Mouse (Mus musculus) megakaryocyte-erythroid progenitor cell, adult 5-6 weeks (primary cell): Measurements from ENCODE around the gene Tceal8. TPM values are rescaled to one million over a fixed set of nuclear protein-coding genes. Genes with fewer than 3 reads are reported as not detected.

Experiments
- ATAC-seq: replicated peaks from 2 replicates; pipeline ENCODE4 v1.8.0; 2016; ENCODE audit warnings: mild to moderate bottlenecking, inconsistent platforms; ENCODE audit not compliant: severe bottlenecking, poor library complexity, low FRiP score, low TSS enrichment
- total RNA-seq, 2 experiments: library from RNA; stranded (forward) in 1 of 2; stranded (reverse) in 1 of 2; fragments of 200-1000, 215-1000 nt in 1 of 2; fragments of >200 nt in 1 of 2; fragmentation: Nextera tagmentation in 1 of 2; gene quantifications; 2 replicates each; pipeline ENCODE4 v1.2.3; 2014 to 2017

The Tceal8 gene
- total RNA-seq, 2 experiments from 2014 or later, result 37.6 to 75.5 TPM

- ATAC-seq, result peak; percentile 62
Measured at GRCm38 (mm10) chrX:136138827-136139639, 33.1 kb downstream of the Tceal8 start, which contains the start of gene Bex4. Gene Bex4, plus strand, starts transcription at chrX:136138996.

DNA sequence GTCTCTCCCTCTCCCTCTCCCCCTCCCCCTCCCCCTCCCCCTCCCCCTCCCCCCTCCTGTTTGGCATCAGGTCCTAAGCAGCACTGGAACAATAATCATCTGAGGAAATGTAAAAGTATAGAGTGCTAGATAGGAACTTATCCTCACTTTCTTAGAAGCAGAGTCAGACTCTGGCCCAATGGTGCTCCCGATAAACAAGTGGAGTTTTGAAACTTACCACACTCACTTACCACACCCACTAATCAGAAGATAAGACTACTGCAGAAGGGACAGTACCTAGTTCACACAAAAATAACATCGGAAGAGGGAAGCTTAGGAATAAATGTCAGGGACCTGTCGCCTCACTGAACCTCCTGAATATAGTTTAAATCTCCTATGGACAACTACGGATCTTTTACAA is 36.6 kb downstream of the Tceal8 start:
- ATAC-seq, result peak; percentile 97

DNA sequence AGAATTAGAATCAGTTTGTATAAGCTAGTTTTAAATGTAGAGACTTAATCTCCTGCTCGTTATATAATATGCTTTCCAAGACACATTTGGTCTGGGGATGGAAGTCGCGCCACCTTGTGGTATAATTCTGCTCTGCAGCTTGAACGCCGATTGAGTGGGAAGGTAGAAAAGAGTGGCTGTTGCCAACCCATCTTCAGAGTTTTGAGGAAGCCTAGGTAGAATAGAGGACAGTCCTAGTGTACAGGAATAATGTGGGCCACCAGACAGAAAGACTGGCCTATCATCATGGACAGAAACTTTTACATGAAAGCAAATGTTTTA is 44.4 kb downstream of the Tceal8 start:
- ATAC-seq, result peak; percentile 77

DNA sequence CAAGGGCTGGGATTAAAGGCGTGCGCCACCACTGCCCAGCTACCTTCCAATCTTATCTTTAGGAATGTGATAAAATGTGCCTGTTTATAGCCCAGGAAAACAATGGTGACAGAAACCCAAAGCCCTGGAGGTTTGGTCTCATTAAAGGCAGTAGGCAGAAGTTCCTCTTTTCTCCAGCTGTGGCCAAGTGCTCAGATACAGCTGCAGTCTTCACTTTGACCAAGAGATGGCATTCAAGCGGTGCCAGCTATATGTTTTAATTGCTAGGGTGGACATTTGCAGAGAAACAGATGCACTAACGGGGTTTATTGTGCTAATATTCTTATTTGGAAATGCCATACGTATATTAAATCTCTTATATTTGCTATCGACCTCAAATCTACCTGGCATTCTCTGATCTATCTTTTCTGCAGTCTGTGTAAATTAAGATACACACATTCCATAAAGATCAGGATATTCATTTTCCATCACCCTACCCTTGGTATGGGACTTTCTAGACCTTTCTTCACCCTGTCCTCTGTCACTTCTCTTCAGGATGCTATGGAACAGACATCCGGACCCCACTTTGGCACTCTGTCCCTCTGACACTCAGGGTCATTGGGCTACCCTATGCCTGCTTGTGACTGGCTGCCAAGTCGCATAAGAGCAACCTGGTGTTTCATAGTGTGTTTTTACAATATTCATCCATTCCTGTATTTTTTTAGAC is 45.0 kb downstream of the Tceal8 start:
- peak; percentile 98 for ATAC-seq

Other genes starting within 250 kb of the Tceal8 start
- gene Arxes2, start 178.5 kb downstream of the Tceal8 start, total RNA-seq (2014; fragmentation: Nextera tagmentation), result 1.4 and 2.2 TPM in 2 replicates
- gene Arxes2, start 178.5 kb downstream of the Tceal8 start, total RNA-seq (2017), result 5.0 TPM in 1 of 2 replicates, not detected in the other
- gene Arxes1, start 139.0 kb downstream of the Tceal8 start, total RNA-seq (2014; fragmentation: Nextera tagmentation), result not detected in 2 replicates
- gene Arxes1, start 139.0 kb downstream of the Tceal8 start, total RNA-seq (2017), result not detected in 2 replicates
- 0.72 TPM in 1 of 2 replicates, not detected in the other for gene Bex2, start 104.1 kb downstream of the Tceal8 start, total RNA-seq (2014; fragmentation: Nextera tagmentation)
- not detected in 2 replicates for gene Bex2, start 104.1 kb downstream of the Tceal8 start, total RNA-seq (2017)
- gene Nxf3, start 87.1 kb downstream of the Tceal8 start, total RNA-seq (2014; fragmentation: Nextera tagmentation), result 0.54 TPM in 1 of 2 replicates, not detected in the other
- not detected in 2 replicates for gene Nxf3, start 87.1 kb downstream of the Tceal8 start, total RNA-seq (2017)
- 116 and 122 TPM in 2 replicates for gene Bex4, start 33.3 kb downstream of the Tceal8 start, total RNA-seq (2014; fragmentation: Nextera tagmentation)
- 78.6 and 91.4 TPM in 2 replicates for gene Bex4, start 33.3 kb downstream of the Tceal8 start, total RNA-seq (2017)
- gene Tceal5, start 31.5 kb upstream of the Tceal8 start, total RNA-seq (2014; fragmentation: Nextera tagmentation), result not detected in 2 replicates
- gene Tceal5, start 31.5 kb upstream of the Tceal8 start, total RNA-seq (2017), result 0.19 TPM in 1 of 2 replicates, not detected in the other
- gene Tceal7, start 42.4 kb upstream of the Tceal8 start, total RNA-seq (2014; fragmentation: Nextera tagmentation), result not detected in 2 replicates
- gene Tceal7, start 42.4 kb upstream of the Tceal8 start, total RNA-seq (2017), result not detected in 2 replicates
- gene Bex1, start 43.2 kb upstream of the Tceal8 start, total RNA-seq (2014; fragmentation: Nextera tagmentation), result not detected in 2 replicates
- 7.1 TPM in 1 of 2 replicates, not detected in the other for gene Bex1, start 43.2 kb upstream of the Tceal8 start, total RNA-seq (2017)
- 86.2 and 117 TPM in 2 replicates for gene Tceal9, start 72.7 kb upstream of the Tceal8 start, total RNA-seq (2014; fragmentation: Nextera tagmentation)
- gene Tceal9, start 72.7 kb upstream of the Tceal8 start, total RNA-seq (2017), result 259 and 379 TPM in 2 replicates
- 180 and 219 TPM in 2 replicates for gene Bex3, start 97.9 kb upstream of the Tceal8 start, total RNA-seq (2014; fragmentation: Nextera tagmentation)
- 163 and 216 TPM in 2 replicates for gene Bex3, start 97.9 kb upstream of the Tceal8 start, total RNA-seq (2017)